Mouse (Mus musculus) hindbrain, embryonic 14.5 days (tissue): ENCODE measurements around the gene Cyp27b1. TPM values are rescaled to one million over a fixed set of nuclear protein-coding genes. Genes with fewer than 3 reads are reported as not detected.
A peak's percentile ranks its signal among the peaks of the same experiment; 100 is the strongest.

Experiments used
- ATAC-seq: fragments of 200-750 bp; cut with Nextera tagmentation; 2 replicates; pipeline ENCODE4 v1.8.0; 2017; ENCODE audit warnings: moderate number of reproducible peaks, mild to moderate bottlenecking, moderate TSS enrichment, moderate library complexity; ENCODE audit not compliant: low FRiP score
- DNase-seq: peaks from one replicate; pipeline ENCODE4 v3.0.0-alpha.2; 2015; ENCODE audit warnings: low spot score
- H3K27ac ChIP-seq: fragments of 300-500 bp; sonication (generic); 2 replicates; pipeline ENCODE4 v1.5.1; 2014; ENCODE audit warnings: mild to moderate bottlenecking, moderate library complexity
- H3K27me3 ChIP-seq: fragments of 300-500 bp; sonication (generic); 2 replicates; pipeline ENCODE4 v1.6.1; 2014; ENCODE audit warnings: mild to moderate bottlenecking, low read length, mixed read lengths; ENCODE audit not compliant: control insufficient read depth, insufficient read depth
- H3K36me3 ChIP-seq: fragments of 300-500 bp; sonication (generic); replicated peaks from 2 replicates; pipeline ENCODE4 v1.6.1; 2014; ENCODE audit not compliant: control insufficient read depth, insufficient read depth
- H3K4me1 ChIP-seq: fragments of 300-500 bp; sonication (generic); replicated peaks from 2 replicates; pipeline ENCODE4 v1.6.1; 2014; ENCODE audit warnings: antibody characterized with exemption, low read length, mixed read lengths; ENCODE audit not compliant: control insufficient read depth, insufficient read depth
- H3K4me2 ChIP-seq: fragments of 300-500 bp; sonication (generic); replicated peaks from 2 replicates; pipeline ENCODE4 v1.6.1; 2014; ENCODE audit warnings: mild to moderate bottlenecking, moderate library complexity
- H3K4me3 ChIP-seq: fragments of 300-500 bp; sonication (generic); replicated peaks from 2 replicates; pipeline ENCODE4 v1.5.1; 2014; ENCODE audit warnings: mild to moderate bottlenecking, low read length
- H3K9ac ChIP-seq: fragments of 300-500 bp; sonication (generic); 2 replicates; pipeline ENCODE4 v1.6.1; 2014
- H3K9me3 ChIP-seq: fragments of 300-500 bp; sonication (generic); 2 replicates; pipeline ENCODE4 v1.6.1; 2016; ENCODE audit warnings: low read length; ENCODE audit not compliant: control insufficient read depth
- WGBS: fragments of 180-500 bp; shearing (Covaris S2); extraction: QIAGEN DNeasy Blood & Tissue Kit; methylation state at CpG from one replicate; pipeline ENCODE4 v1.1.7; 2014; 5-methylcytosine and 5-hydroxymethylcytosine counted together
- polyA plus RNA-seq: library from polyadenylated mRNA; unstranded; fragments of >200 nt; fragmentation: Nextera tagmentation; extraction: Ambion mirVana; gene quantifications from 2 replicates; pipeline ENCODE4 v1.2.1, GENCODE M21; 2014

The Cyp27b1 gene
- polyA plus RNA-seq, 1 experiment from 2014 or later, result not detected

DNA sequence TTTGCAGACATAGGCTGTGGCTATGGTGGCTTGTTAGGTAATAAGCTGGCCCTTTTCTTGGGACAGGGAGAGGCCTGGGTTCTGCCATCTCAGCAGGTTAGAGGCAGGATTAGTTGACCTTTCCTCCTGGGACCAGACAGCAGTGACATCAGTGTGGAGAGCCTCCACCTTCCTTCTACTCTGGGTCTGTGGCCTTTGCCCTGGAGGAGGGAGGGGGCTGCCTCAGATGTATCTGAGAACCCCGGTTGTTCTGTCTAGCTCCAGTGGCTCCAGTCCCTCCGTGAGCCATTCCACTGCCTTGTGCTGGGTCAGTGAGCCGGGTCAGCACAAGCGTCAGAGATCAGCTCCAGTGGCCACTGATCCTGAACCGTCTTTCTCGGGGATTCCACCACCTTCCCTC lies 4.9 kb upstream of the Cyp27b1 start:
- no peak for ATAC-seq
- no peaks in the 10 kb centered on the region for H3K9me3 ChIP-seq
- no peak for DNase-seq

DNA sequence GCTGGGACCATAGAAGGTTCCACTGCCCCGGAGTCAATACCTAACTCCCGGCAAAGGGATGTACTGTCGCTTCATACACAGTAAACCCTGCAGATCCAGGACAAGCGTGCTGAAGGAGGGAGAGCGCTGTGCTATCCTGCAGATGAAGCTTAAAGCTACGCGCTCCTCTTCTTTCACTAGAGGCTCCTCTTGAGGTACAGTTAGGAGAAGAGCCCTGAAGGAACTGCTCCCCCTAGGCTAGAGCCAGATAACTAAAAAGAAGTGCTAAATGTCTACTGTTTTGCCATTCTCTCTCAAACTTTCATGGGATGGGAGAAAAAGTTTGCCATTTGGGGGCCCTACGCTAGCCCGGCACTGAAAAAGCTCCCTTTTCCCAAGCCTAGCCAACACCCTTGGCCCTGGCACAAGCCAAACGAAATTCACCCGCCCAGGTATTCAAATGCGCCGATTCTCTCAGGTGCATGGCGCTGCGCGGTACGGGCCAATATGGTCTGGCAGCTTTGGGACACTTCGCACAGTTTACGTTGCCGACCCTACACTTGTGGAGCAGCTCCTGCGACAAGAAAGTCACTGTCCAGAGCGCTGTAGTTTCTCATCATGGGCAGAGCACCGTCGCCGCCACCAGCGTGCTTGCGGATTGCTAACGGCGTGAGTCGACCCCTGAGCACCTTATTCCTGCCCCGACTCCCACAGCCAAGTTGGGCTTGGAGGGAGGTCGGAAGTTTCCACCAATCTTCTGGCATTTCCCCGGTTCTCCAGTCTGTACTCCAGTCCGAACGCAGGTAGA lies 751 bp downstream of the Cyp27b1 start:
- Histone ChIP-seq H3K9ac (no peak overlapping the region), H3K27ac (no peak overlapping the region), H3K4me2 (no peak overlapping the region), H3K9me3 (no peaks in the 10 kb centered on the region), H3K4me3 (peak overlapping the region; percentile 11; the same call in 1 of the 2 replicates), H3K4me1 (no peaks in the 10 kb centered on the region), H3K27me3 (peaks cover 53% of the 10 kb centered on the region), H3K36me3 (peaks cover 15% of the 10 kb centered on the region)
- 4% methylated on average over 35 of the region's 35 CpGs for WGBS
- no peak for ATAC-seq
- DNase-seq, result no peak

More for the DNA sequence above, 4.9 kb upstream of the Cyp27b1 start:
- Histone ChIP-seq H3K27ac (no peak overlapping the region), H3K4me1 (peaks cover 6% of the 10 kb centered on the region), H3K4me3 (no peak overlapping the region), H3K4me2 (peak overlapping the region; percentile 98; the same call in 1 of the 2 replicates), H3K27me3 (peaks cover 20% of the 10 kb centered on the region), H3K36me3 (peaks cover 6% of the 10 kb centered on the region; the same call in 1 of the 2 replicates), H3K9ac (no peak overlapping the region)
- 78% methylated on average over 6 of the region's 6 CpGs for WGBS

DNA sequence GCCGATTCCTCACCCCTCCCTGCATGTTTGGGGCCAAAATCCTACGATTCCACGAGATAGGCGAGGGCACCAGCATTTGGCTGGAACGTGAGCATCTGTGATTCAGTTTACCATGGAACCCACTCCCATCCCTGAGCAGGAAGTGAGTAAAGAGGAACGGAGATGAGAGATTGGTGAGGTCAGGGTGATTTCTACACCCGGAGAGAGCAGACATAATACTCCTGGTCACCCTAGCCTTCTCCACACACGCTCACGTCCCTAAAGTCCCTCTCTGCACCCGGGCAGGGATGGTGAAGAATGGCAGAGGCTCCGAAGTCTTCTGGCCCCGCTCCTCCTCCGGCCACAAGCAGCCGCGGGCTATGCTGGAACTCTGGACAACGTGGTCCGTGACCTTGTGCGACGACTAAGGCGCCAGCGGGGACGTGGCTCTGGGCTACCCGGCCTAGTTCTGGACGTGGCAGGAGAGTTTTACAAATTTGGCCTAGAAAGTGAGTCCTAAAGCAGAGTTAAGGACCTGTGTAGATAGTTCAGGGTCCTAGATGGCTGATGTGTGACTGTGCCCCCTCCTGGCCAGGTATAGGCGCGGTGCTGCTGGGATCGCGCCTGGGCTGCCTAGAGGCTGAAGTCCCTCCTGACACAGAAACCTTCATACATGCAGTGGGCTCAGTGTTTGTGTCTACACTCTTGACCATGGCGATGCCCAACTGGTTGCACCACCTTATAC lies 1.5 kb downstream of the Cyp27b1 start:
- Histone ChIP-seq H3K27me3 (peaks cover 53% of the 10 kb centered on the region), H3K4me3 (peak overlapping the region; percentile 11; the same call in 1 of the 2 replicates), H3K4me2 (no peak overlapping the region), H3K9me3 (no peaks in the 10 kb centered on the region), H3K27ac (no peak overlapping the region), H3K36me3 (peaks cover 23% of the 10 kb centered on the region), H3K4me1 (no peaks in the 10 kb centered on the region), H3K9ac (no peak overlapping the region)
- ATAC-seq, result no peak
- DNase-seq, result no peak
- 4% methylated on average over 29 of the region's 29 CpGs for WGBS

DNA sequence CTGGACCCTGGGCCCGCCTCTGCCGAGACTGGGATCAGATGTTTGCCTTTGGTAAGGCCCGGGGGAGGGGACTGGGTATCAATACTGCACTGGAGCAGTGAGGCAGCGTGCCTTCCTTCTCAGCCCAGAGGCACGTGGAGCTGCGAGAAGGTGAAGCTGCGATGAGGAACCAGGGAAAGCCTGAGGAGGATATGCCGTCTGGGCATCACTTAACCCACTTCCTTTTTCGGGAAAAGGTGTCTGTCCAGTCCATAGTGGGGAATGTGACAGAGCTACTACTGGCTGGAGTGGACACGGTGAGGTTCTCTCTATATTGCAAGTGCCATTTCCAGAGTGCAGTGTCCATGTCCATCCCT lies 2.0 kb downstream of the Cyp27b1 start:
- H3K4me2 ChIP-seq, result no peak overlapping the region
- no peaks in the 10 kb centered on the region for H3K4me1 ChIP-seq
- H3K9me3 ChIP-seq, result no peaks in the 10 kb centered on the region
- no peak overlapping the region for H3K27ac ChIP-seq
- peaks cover 23% of the 10 kb centered on the region for H3K36me3 ChIP-seq
- H3K9ac ChIP-seq, result no peak overlapping the region
- DNase-seq (no peak), ATAC-seq (no peak)
- WGBS, result 23% methylated on average over 10 of the region's 10 CpGs
- H3K27me3 ChIP-seq, result peaks cover 53% of the 10 kb centered on the region
- no peak overlapping the region for H3K4me3 ChIP-seq

DNA sequence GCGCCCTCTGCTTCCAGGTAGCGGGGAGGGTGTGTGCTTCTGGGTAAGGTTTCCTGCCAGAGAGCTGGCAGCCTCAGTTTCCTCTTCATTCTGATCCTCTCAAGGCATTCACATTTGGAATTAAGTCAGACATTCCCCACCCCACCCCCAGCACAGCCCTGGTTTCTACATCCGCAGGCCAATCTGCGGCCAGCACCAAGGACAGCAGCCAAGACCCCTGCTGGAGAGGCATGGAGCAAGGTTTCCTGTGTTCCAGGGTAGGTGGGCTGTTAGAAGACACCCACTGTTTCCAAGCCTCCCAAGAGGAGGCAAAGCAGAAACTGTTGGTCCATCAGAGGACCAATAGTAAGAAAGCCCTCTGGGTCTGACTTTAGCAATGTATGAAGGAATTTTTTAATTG lies 6.6 kb downstream of the Cyp27b1 start:
- ATAC-seq (no peak), DNase-seq (no peak)
- WGBS, result 74% methylated on average over 4 of the region's 4 CpGs
- peaks cover 52% of the 10 kb centered on the region for H3K36me3 ChIP-seq
- H3K4me2 ChIP-seq, result no peak overlapping the region
- H3K27ac ChIP-seq, result no peak overlapping the region
- H3K4me3 ChIP-seq, result no peak overlapping the region
- peaks cover 30% of the 10 kb centered on the region for H3K27me3 ChIP-seq
- peaks cover 11% of the 10 kb centered on the region for H3K4me1 ChIP-seq
- H3K9ac ChIP-seq, result no peak overlapping the region
- H3K9me3 ChIP-seq, result no peaks in the 10 kb centered on the region

DNA sequence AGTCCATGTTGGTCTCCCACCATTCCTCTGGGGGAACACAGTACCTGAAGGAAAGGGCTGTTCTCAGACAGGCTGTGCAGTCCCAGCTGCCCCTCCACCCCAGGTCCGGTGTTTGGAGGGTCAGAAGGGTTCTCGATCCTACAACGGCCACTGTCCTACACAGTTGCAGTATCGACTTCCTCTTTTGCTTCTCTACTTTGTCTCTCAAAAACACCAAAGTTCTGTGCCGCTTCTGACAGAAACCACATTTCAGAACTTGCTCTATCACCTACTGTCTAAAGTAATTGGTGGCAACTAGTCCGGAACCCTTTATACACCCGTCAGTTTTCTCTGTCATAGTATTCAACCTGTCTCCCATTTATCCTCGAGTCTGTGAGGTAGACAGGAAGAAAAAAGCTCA lies 7.4 kb downstream of the Cyp27b1 start:
- H3K27ac ChIP-seq, result no peak overlapping the region
- WGBS, result 91% methylated on average over 8 of the region's 8 CpGs
- peaks cover 22% of the 10 kb centered on the region for H3K27me3 ChIP-seq

DNA sequence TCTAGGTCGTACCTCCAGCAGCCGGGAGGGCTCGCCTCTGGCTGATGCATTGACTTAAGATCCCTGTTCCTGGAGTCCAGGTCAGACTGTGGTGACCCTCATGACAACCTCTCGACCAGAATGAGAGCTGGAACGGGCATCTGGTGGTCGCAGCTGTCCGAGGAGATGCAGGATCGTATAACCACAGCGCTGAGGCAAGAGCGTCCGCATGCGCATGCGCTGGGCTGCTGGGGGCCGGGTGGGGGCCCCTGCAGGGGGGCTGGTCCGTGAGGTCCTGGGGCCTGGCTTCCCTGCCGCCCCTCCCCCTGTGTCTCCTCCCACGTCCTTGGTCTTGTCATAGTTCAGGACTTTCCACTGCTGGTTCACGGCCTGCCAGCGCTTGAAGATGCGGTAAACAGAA lies 8.4 kb downstream of the Cyp27b1 start:
- H3K4me1 ChIP-seq, result peaks cover 18% of the 10 kb centered on the region
- no peak overlapping the region for H3K4me2 ChIP-seq
- H3K36me3 ChIP-seq, result peaks cover 52% of the 10 kb centered on the region
- DNase-seq, result no peak
- 91% methylated on average over 20 of the region's 20 CpGs for WGBS
- H3K27ac ChIP-seq, result no peak overlapping the region
- ATAC-seq, result no peak
- no peaks in the 10 kb centered on the region for H3K9me3 ChIP-seq
- no peak overlapping the region for H3K4me3 ChIP-seq
- H3K27me3 ChIP-seq, result peaks cover 12% of the 10 kb centered on the region
- no peak overlapping the region for H3K9ac ChIP-seq

More for the DNA sequence above, 7.4 kb downstream of the Cyp27b1 start:
- ATAC-seq (no peak), DNase-seq (no peak)
- peaks cover 11% of the 10 kb centered on the region for H3K4me1 ChIP-seq
- H3K9ac ChIP-seq, result no peak overlapping the region
- no peak overlapping the region for H3K4me2 ChIP-seq
- H3K9me3 ChIP-seq, result no peaks in the 10 kb centered on the region
- no peak overlapping the region for H3K4me3 ChIP-seq
- peaks cover 52% of the 10 kb centered on the region for H3K36me3 ChIP-seq

DNA sequence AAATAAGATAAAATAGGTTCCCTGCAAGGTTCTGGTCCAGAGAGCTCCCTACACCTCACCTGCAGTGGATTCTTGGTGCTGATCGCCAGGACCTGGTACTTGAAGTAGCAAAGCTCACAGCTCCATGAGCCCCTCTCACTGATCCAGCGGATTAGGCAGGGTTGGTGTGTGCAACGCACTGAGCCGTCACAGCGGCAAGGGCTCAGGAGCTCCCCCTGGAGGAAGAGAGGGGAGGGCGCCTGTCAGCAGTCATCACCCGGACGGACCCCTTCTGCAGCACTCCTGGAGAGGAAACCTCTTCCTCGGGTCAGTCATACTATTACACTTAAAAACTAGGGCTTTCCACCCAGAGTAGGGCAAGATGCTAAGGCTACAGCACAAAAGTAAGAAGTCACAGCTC lies 10.1 kb downstream of the Cyp27b1 start:
- peak; percentile 82 for DNase-seq
- no peaks in the 10 kb centered on the region for H3K9me3 ChIP-seq
- H3K36me3 ChIP-seq, result peaks cover 49% of the 10 kb centered on the region
- H3K4me3 ChIP-seq, result peak overlapping the region; percentile 90
- H3K27ac ChIP-seq, result no peak overlapping the region
- peaks cover 26% of the 10 kb centered on the region for H3K4me1 ChIP-seq
- WGBS, result 1% methylated on average over 9 of the region's 9 CpGs
- peak overlapping the region; percentile 96 for H3K9ac ChIP-seq
- peak; percentile 13; the same call in 1 of the 2 replicates for ATAC-seq
- peak overlapping the region; percentile 60 for H3K4me2 ChIP-seq
- no peaks in the 10 kb centered on the region for H3K27me3 ChIP-seq

DNA sequence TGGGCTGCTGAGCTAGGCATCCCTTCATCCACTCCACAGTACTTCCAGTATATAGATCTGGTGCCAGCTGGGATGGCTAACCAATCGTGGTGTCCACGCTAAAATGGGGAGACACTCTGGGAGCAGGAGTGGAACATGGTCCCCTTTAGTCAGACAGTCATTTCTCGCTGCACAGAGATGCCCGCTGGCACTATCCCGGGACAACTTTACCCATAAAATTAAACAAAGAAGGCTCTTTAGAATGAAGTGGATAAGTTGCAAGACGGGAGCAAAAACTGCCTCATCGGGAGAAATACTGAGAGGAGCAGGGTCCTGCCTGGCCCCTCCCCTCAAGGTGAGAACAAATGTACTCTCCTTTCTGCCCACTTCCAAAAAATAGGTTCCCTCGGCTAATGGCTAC lies 10.7 kb downstream of the Cyp27b1 start:
- H3K9ac ChIP-seq, result peak overlapping the region; percentile 96
- peak overlapping the region; percentile 90 for H3K4me3 ChIP-seq
- ATAC-seq, result no peak
- H3K27ac ChIP-seq, result peak overlapping the region; percentile 98; the same call in 1 of the 2 replicates
- DNase-seq, result no peak
- no peaks in the 10 kb centered on the region for H3K27me3 ChIP-seq
- peak overlapping the region; percentile 60 for H3K4me2 ChIP-seq
- peaks cover 26% of the 10 kb centered on the region for H3K4me1 ChIP-seq
- H3K9me3 ChIP-seq, result no peaks in the 10 kb centered on the region
- 2% methylated on average over 8 of the region's 8 CpGs for WGBS
- peaks cover 44% of the 10 kb centered on the region for H3K36me3 ChIP-seq
